ENCODE assay signal across 8 mouse cellular contexts in genomic region chr7:101653681-101654209, GRCm38 (mm10). TPM values are rescaled to one million over a fixed set of nuclear protein-coding genes. Genes with fewer than 3 reads are reported as not detected.
A peak's percentile ranks its signal among the peaks of the same experiment; 100 is the strongest.
DNase-seq lines count a peak whose midpoint lies in the region; ATAC-seq lines count a peak whose summit lies in the region.

No protein-coding gene starts in this region.

- H3K4me1 ChIP-seq in limb, embryonic 12.5 days (replicated peaks) = no peaks in the 10 kb centered on the region

- peak overlapping the region; percentile 23; the same call in 1 of the 2 replicates for H3K4me2 ChIP-seq in limb, embryonic 12.5 days

- ATAC-seq in inflammation-experienced regulatory T-cells, adult 6 months = peak; percentile 60
- no peak for ATAC-seq in limb, embryonic 12.5 days (ENCODE audit: insufficient number of reproducible peaks, insufficient read depth, low FRiP score, low TSS enrichment, low read depth)

- WGBS in limb, embryonic 12.5 days = 55% methylated on average over 10 of the region's 10 CpGs

- DNase-seq in heart, adult 8-10 months (ENCODE audit: low spot score) = peak; percentile 23
- DNase-seq in heart, postnatal 25 days (ENCODE audit: low spot score) = no peak
- DNase-seq in Muller cell, postnatal 12 days (ENCODE audit: inconsistent ontology term) = peak; percentile 57
- peak; percentile 26 for DNase-seq in embryo, embryonic 11.5 days (ENCODE audit: low read depth, low spot score)
- peak; percentile 80 for DNase-seq in retina, embryonic 14.5 days (ENCODE audit: low spot score)
- DNase-seq in testis, postnatal 14 days (ENCODE audit: low spot score) = no peak

- H3K36me3 ChIP-seq in limb, embryonic 12.5 days = no peaks in the 10 kb centered on the region

- no peaks in the 10 kb centered on the region for H3K9me3 ChIP-seq in limb, embryonic 12.5 days

- H3K27ac ChIP-seq in limb, embryonic 12.5 days = no peak overlapping the region

- no peak overlapping the region for H3K4me3 ChIP-seq in limb, embryonic 12.5 days (replicated peaks)

- no peaks in the 10 kb centered on the region for H3K27me3 ChIP-seq in limb, embryonic 12.5 days

- intact Hi-C loops in heart, postnatal 25 days (cut with DNase I) = loop anchor here (2.0 to 10.0 kb wide), 3 partner anchors 21 to 601 kb away; partner anchors contain the start of gene Rhog

- no peak overlapping the region for H3K9ac ChIP-seq in limb, embryonic 12.5 days (replicated peaks)

RNA-seq across cellular contexts. Expression of gene Clpb, which starts 9.7 kb away (rescaled TPM):
- total RNA-seq in heart, adult 8-10 months (2022) = 10 to 100 TPM; 73.5 to 96.2 (median 93.6) TPM
- 10 to 100 TPM; 59.7 to 62.6 TPM for total RNA-seq in heart, postnatal 25 days (2021)
- polyA plus RNA-seq in inflammation-experienced regulatory T-cells, adult 6 months (2017; shearing (Covaris generic)) = 10 to 100 TPM in 2 of 3 experiments, 1 to 10 TPM in 1; 9.1 to 12.4 (median 10.7) TPM
- 44.0 and 48.4 TPM in 2 replicates for polyA plus RNA-seq in limb, embryonic 12.5 days (2016; fragmentation: Nextera tagmentation; extraction: Ambion mirVana)

Comparison
In these comparisons a context has a peak if more than half of its experiments do, and no peak if none do; other contexts are left out.
1. DNase-seq: peak in heart, adult 8-10 months (single experiment), Muller cell, postnatal 12 days (single experiment), embryo, embryonic 11.5 days (single experiment) and retina, embryonic 14.5 days (single experiment); none in heart, postnatal 25 days (single experiment) and testis, postnatal 14 days (single experiment).